In genomic region chr14:84757592-84757991, GRCm38 (mm10) we compare ENCODE assay signal across 24 mouse cellular contexts.
"Had no signal": no experiment of that assay in that cellular context is flagged by ENCODE, and none has a peak within 500 bp of the region (broad histone marks: within the 10 kb centered on the region; RNA-seq: fewer than 3 reads in every experiment).

No protein-coding gene starts in this region.

- H3K4me1 ChIP-seq: limb, embryonic 12.5 days; liver, embryonic 12.5 days; liver, embryonic 15.5 days; lung, embryonic 15.5 days; neural tube, embryonic 13.5 days; stomach, embryonic 15.5 days had no signal

- H3K4me2 ChIP-seq: limb, embryonic 12.5 days; liver, embryonic 12.5 days; liver, embryonic 15.5 days; lung, embryonic 15.5 days; neural tube, embryonic 13.5 days; stomach, embryonic 15.5 days had no signal

- H3K27ac ChIP-seq: kidney, postnatal 0 days; layer of hippocampus, adult 2 months; left cerebral cortex, adult 2 months; limb, embryonic 12.5 days; liver, embryonic 12.5 days; liver, embryonic 15.5 days; lung, embryonic 15.5 days; neural tube, embryonic 13.5 days; stomach, embryonic 15.5 days had no signal

- H3K9ac ChIP-seq: limb, embryonic 12.5 days; liver, embryonic 12.5 days; liver, embryonic 15.5 days; lung, embryonic 15.5 days; neural tube, embryonic 13.5 days; stomach, embryonic 15.5 days had no signal

- H3K4me3 ChIP-seq: layer of hippocampus, adult 2 months; left cerebral cortex, adult 2 months; limb, embryonic 12.5 days; liver, embryonic 12.5 days; liver, embryonic 15.5 days; lung, embryonic 15.5 days; myocyte; neural tube, embryonic 13.5 days; stomach, embryonic 15.5 days had no signal

- H3K27me3 ChIP-seq: limb, embryonic 12.5 days; liver, embryonic 12.5 days; liver, embryonic 15.5 days; lung, embryonic 15.5 days; neural tube, embryonic 13.5 days; stomach, embryonic 15.5 days had no signal

- H3K36me3 ChIP-seq: limb, embryonic 12.5 days; liver, embryonic 12.5 days; liver, embryonic 15.5 days; lung, embryonic 15.5 days; neural tube, embryonic 13.5 days; stomach, embryonic 15.5 days had no signal

- ATAC-seq: liver, embryonic 12.5 days had no signal

- DNase-seq: kidney, adult 11 months; kidney, adult 8-10 months; layer of hippocampus, postnatal 36 days; liver; lung, adult 18-20 months; lung, postnatal 10 days; lung, postnatal 36 days; midbrain, embryonic 14.5 days; retina, postnatal 1 day; right cerebral cortex, postnatal 25 days; spleen, adult 18-20 months; thymus, adult 2 months; thymus, postnatal 14 days; thymus, postnatal 4 days had no signal

- H3K9me3 ChIP-seq: limb, embryonic 12.5 days; liver, embryonic 12.5 days; liver, embryonic 15.5 days; lung, embryonic 15.5 days; neural tube, embryonic 13.5 days; stomach, embryonic 15.5 days had no signal
